Mouse (Mus musculus) MEL (cell line): Measurements from ENCODE around the gene 1110051M20Rik. TPM values are rescaled to one million over a fixed set of nuclear protein-coding genes. Genes with fewer than 3 reads are reported as not detected.

ENCODE experiments used
- DNase-seq: peaks from one replicate; pipeline ENCODE4 v3.0.0; 2011; ENCODE audit warnings: low read depth, low spot score
- H3K27ac ChIP-seq: 2 replicates; pipeline ENCODE4 v1.5.1; 2012; ENCODE audit warnings: low read depth, mild to moderate bottlenecking, control low read depth, low read length, moderate library complexity; ENCODE audit not compliant: control insufficient read depth
- H3K27me3 ChIP-seq, 2 experiments: fragments of 150-350 bp in 1 of 2; sonication (generic) in 1 of 2; 2 replicates each; pipeline ENCODE4 v1.6.1; 2012; ENCODE audit warnings: low read length in 2 of 2, mild to moderate bottlenecking in 2 of 2, improper control_type of control experiment in 1 of 2, moderate library complexity in 1 of 2; ENCODE audit not compliant: insufficient read depth in 2 of 2, control insufficient read depth in 1 of 2
- H3K36me3 ChIP-seq, 2 experiments: 2 replicates each; pipeline ENCODE4 v1.6.1; 2012 to 2014; ENCODE audit warnings: low read length in 2 of 2, improper control_type of control experiment in 1 of 2, inconsistent platforms in 1 of 2, mild to moderate bottlenecking in 1 of 2; ENCODE audit not compliant: insufficient read depth in 2 of 2, control insufficient read depth in 1 of 2
- H3K4me1 ChIP-seq, 2 experiments: fragments of 150-350 bp in 1 of 2; sonication (generic) in 1 of 2; 2 replicates each; pipeline ENCODE4 v1.6.1; 2012; ENCODE audit warnings: low read length in 2 of 2, improper control_type of control experiment in 1 of 2, mild to moderate bottlenecking in 1 of 2; ENCODE audit not compliant: insufficient read depth in 2 of 2, control insufficient read depth in 1 of 2
- H3K4me3 ChIP-seq, 2 experiments: fragments of 150-350 bp in 1 of 2; sonication (generic) in 1 of 2; 2 replicates each; pipeline ENCODE4 v1.5.1; 2012; ENCODE audit warnings: low read depth in 2 of 2, low read length in 2 of 2, mild to moderate bottlenecking in 2 of 2, moderate library complexity in 2 of 2, control low read depth in 1 of 2, improper control_type of control experiment in 1 of 2; ENCODE audit not compliant: control insufficient read depth in 1 of 2, insufficient read depth in 1 of 2
- H3K79me2 ChIP-seq: 2 replicates; pipeline ENCODE4 v1.6.1; 2012; ENCODE audit warnings: mild to moderate bottlenecking, low read length, moderate library complexity; ENCODE audit not compliant: control insufficient read depth, poor library complexity, insufficient read depth
- H3K9ac ChIP-seq: 2 replicates; pipeline ENCODE4 v1.6.1; 2012; ENCODE audit warnings: low read depth, mild to moderate bottlenecking, control low read depth, low read length, moderate library complexity; ENCODE audit not compliant: control insufficient read depth, poor library complexity, severe bottlenecking
- H3K9me3 ChIP-seq: fragments of 150-350 bp; sonication (generic); replicated peaks from 2 replicates; pipeline ENCODE4 v1.6.1; 2012; ENCODE audit warnings: mild to moderate bottlenecking, low read length, improper control_type of control experiment, moderate library complexity; ENCODE audit not compliant: insufficient read depth
- CHD1 ChIP-seq: IDR thresholded peaks from 2 replicates; pipeline ENCODE4 v1.6.1; 2012; ENCODE audit warnings: low read depth, mild to moderate bottlenecking, inconsistent platforms, low read length, improper control_type of control experiment
- CTCF ChIP-seq, 3 experiments: IDR thresholded peaks in 2 of 3; conservative IDR thresholded peaks in 1 of 3; 2 replicates each; pipeline ENCODE4 v1.5.1; 2011 to 2012; ENCODE audit warnings: low read length in 3 of 3, low read depth in 2 of 3, mild to moderate bottlenecking in 2 of 3, improper control_type of control experiment in 1 of 3, inconsistent platforms in 1 of 3, mixed read lengths in 1 of 3, moderate library complexity in 1 of 3; ENCODE audit not compliant: control insufficient read depth in 1 of 3, insufficient read depth in 1 of 3, poor library complexity in 1 of 3, severe bottlenecking in 1 of 3
- GATA1 ChIP-seq: IDR thresholded peaks from 2 replicates; pipeline ENCODE4 v1.6.1; 2011; ENCODE audit warnings: low read depth, low read length, improper control_type of control experiment
- MEF2A ChIP-seq: IDR thresholded peaks from 2 replicates; pipeline ENCODE4 v1.6.1; 2014; ENCODE audit warnings: low read depth, mild to moderate bottlenecking, inconsistent platforms, low read length, improper control_type of control experiment; ENCODE audit not compliant: poor library complexity, insufficient replicate concordance, severe bottlenecking; ENCODE audit errors: extremely low read depth
- MXI1 ChIP-seq: IDR thresholded peaks from 2 replicates; pipeline ENCODE4 v1.6.1; 2011; ENCODE audit warnings: mild to moderate bottlenecking, low read depth, low read length, improper control_type of control experiment
- NELFE ChIP-seq: IDR thresholded peaks from 2 replicates; pipeline ENCODE4 v1.6.1; 2011; ENCODE audit warnings: low read depth, low read length, improper control_type of control experiment
- NRF1 ChIP-seq: IDR thresholded peaks from 2 replicates; pipeline ENCODE4 v1.6.1; 2014; ENCODE audit warnings: low read depth, mild to moderate bottlenecking, inconsistent platforms, low read length, improper control_type of control experiment, moderate library complexity; ENCODE audit not compliant: poor library complexity, insufficient read depth, severe bottlenecking
- POLR2AphosphoS2 ChIP-seq: IDR thresholded peaks from 2 replicates; pipeline ENCODE4 v1.6.1; 2011; ENCODE audit warnings: low read length, improper control_type of control experiment
- SIN3A ChIP-seq: IDR thresholded peaks from 2 replicates; pipeline ENCODE4 v1.6.1; 2012; ENCODE audit warnings: low read length, improper control_type of control experiment, inconsistent platforms
- TBP ChIP-seq: IDR thresholded peaks from 2 replicates; pipeline ENCODE4 v1.8.0; 2011; ENCODE audit warnings: low read depth, low read length, improper control_type of control experiment
- TCF12 ChIP-seq: IDR thresholded peaks from 2 replicates; pipeline ENCODE4 v1.6.1; 2014; ENCODE audit warnings: low read depth, mild to moderate bottlenecking, inconsistent platforms, low read length, improper control_type of control experiment, moderate library complexity
- UBTF ChIP-seq: IDR thresholded peaks from 2 replicates; pipeline ENCODE4 v1.6.1; 2012; ENCODE audit warnings: low read depth, mild to moderate bottlenecking, inconsistent platforms, low read length, improper control_type of control experiment, moderate library complexity, borderline replicate concordance; ENCODE audit not compliant: insufficient read depth
- USF1 ChIP-seq: IDR thresholded peaks from 2 replicates; pipeline ENCODE4 v1.6.1; 2014; ENCODE audit warnings: low read depth, mild to moderate bottlenecking, inconsistent platforms, low read length, improper control_type of control experiment, moderate library complexity
- USF2 ChIP-seq, 2 experiments: IDR thresholded peaks; 2 replicates each; pipeline ENCODE4 v1.6.1; 2011 to 2012; ENCODE audit warnings: improper control_type of control experiment in 2 of 2, low read length in 2 of 2, borderline replicate concordance in 1 of 2, inconsistent platforms in 1 of 2, low read depth in 1 of 2, mild to moderate bottlenecking in 1 of 2; ENCODE audit not compliant: insufficient read depth in 1 of 2
- polyA plus RNA-seq, 2 experiments: library from polyadenylated mRNA; stranded (reverse) in 1 of 2; unstranded in 1 of 2; fragments of >175 nt in 1 of 2; fragments of >200 nt in 1 of 2; gene quantifications; 2 replicates each; pipeline versions ENCODE4 v1.2.1 to v1.2.4; 2012; ENCODE audit warnings: low replicate concordance in 2 of 2, low read depth in 1 of 2; ENCODE audit not compliant: insufficient read length in 2 of 2, insufficient read depth in 1 of 2, missing spikeins in 1 of 2
- total RNA-seq: library from RNA; depleted of rRNA; stranded (reverse); fragments of 300-350 nt; gene quantifications from 2 replicates; pipeline ENCODE4 v1.2.3, GENCODE M21; 2012

1110051M20Rik gene
- total and polyA plus RNA-seq, 3 experiments = 23.0 to 23.3 TPM; not detected in 1

DNA sequence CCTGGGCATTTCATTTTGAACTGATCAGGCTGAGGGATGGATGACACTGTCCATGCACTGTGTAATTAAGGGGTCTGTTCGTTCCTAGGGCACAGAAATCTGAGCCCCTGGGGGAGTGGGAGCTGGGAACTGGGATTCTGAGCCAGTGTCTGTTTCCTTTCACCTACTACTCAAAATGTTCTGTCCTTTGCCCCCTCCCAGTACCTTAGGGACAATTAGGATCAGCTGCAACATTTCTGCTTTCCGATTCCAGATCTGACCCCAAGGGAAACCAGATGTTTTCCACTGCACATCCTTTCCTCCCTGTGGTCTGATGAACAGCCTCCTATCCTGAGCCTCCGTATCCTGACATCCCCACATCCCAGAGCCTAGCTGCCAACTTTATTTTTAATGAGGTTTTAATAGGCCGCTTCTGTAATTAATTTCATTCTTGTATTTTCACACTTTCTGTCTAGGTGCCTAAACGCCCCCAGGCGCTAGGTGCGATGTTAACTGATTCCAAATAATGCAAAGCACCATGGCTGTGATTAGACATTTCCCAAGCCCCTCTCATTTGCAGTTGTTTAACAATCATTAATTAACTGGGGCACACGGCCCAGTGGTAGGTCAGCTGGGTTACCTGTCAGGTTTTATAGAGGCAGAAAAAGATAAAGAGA is 189.7 kb downstream of the 1110051M20Rik start:
- Histone ChIP-seq H3K27me3 (peaks cover 0 to 3% of the 10 kb centered on the region in 2 experiments; a peak in 1 of 4 replicates), H3K36me3 (0 out of 4 replicates have a peak, but pooled peaks cover 0 to 1% of the 10 kb centered on the region in 2 experiments), H3K4me1 (peaks cover 0 to 3% of the 10 kb centered on the region in 2 experiments; a peak in 3 of 4 replicates)
- TF ChIP-seq MEF2A (no peak), TCF12 (no peak), TBP (no peak), USF1 (no peak)
- TF ChIP-seq, all 39 proteins: peak for 0
- no peak for DNase-seq
- H3K9me3 ChIP-seq = no peaks in the 10 kb centered on the region
- H3K27ac ChIP-seq = no peak overlapping the region
- H3K4me3 ChIP-seq = no peak overlapping the region
- H3K9ac ChIP-seq = no peak overlapping the region
- H3K79me2 ChIP-seq = no peaks in the 10 kb centered on the region

DNA sequence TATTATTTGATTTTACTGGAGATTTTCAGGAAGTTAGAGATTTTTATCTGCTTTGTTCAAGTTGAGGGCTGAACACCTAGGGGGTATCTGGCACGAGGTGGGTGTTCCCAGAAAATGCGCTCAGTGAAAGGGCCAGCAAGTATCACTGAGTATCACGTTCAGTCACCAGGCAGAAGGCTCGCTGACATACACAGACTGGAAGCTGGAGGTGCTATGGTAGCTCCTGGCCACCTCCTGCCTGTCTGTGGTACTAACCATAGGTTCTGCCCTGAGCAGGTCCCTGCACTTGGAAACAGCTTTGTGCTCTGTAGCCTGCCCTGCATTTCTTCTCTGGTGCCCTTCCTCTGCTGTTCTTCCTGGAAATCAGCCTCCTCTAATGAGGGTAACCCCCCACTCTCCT is 192.0 kb downstream of the 1110051M20Rik start:
- Histone ChIP-seq H3K9me3 (no peaks in the 10 kb centered on the region), H3K4me3 (no peak overlapping the region), H3K4me1 (peaks cover 0 to 5% of the 10 kb centered on the region in 2 experiments), H3K27me3 (peaks cover 0 to 3% of the 10 kb centered on the region in 2 experiments; a peak in 1 of 4 replicates), H3K27ac (no peak overlapping the region)
- no peak for DNase-seq
- TF ChIP-seq USF2 (IDR thresholded peaks at IDR 0.05; ENCODE audit: borderline replicate concordance in 1 of 2, insufficient read depth in 1 of 2, low read depth in 1 of 2, low read length in 2 of 2) = no peak
- TF ChIP-seq CTCF (IDR thresholded peaks at IDR 0.05 in 2 of 3, conservative IDR thresholded peaks at IDR 0.05 in 1 of 3; ENCODE audit: control insufficient read depth in 1 of 3, insufficient read depth in 1 of 3, low read depth in 2 of 3, low read length in 3 of 3, poor library complexity in 1 of 3, severe bottlenecking in 1 of 3) = no peak
- no peak for TF ChIP-seq NELFE
- TF ChIP-seq UBTF = no peak
- TF ChIP-seq TCF12 = no peak
- TF ChIP-seq CHD1 = no peak
- no peak for TF ChIP-seq GATA1
- no peak for TF ChIP-seq NRF1
- TF ChIP-seq MXI1 = no peak
- no peak for TF ChIP-seq SIN3A
- TF ChIP-seq POLR2AphosphoS2 = no peak
- TF ChIP-seq, all 39 proteins: peak for 0
- H3K9ac ChIP-seq = no peak overlapping the region
- no peaks in the 10 kb centered on the region for H3K79me2 ChIP-seq
- 0 out of 4 replicates have a peak, but pooled peaks cover 0 to 2% of the 10 kb centered on the region in 2 experiments for H3K36me3 ChIP-seq
